Mouse (Mus musculus): Measurements from ENCODE around the gene Tdrd3. TPM values are rescaled to one million over a fixed set of nuclear protein-coding genes. Genes with fewer than 3 reads are reported as not detected.

Tdrd3 gene
- 14.8 and 19.4 TPM in 2 replicates for polyA plus RNA-seq (2012; ENCODE audit: insufficient read depth, insufficient read length, missing spikeins)

DNA sequence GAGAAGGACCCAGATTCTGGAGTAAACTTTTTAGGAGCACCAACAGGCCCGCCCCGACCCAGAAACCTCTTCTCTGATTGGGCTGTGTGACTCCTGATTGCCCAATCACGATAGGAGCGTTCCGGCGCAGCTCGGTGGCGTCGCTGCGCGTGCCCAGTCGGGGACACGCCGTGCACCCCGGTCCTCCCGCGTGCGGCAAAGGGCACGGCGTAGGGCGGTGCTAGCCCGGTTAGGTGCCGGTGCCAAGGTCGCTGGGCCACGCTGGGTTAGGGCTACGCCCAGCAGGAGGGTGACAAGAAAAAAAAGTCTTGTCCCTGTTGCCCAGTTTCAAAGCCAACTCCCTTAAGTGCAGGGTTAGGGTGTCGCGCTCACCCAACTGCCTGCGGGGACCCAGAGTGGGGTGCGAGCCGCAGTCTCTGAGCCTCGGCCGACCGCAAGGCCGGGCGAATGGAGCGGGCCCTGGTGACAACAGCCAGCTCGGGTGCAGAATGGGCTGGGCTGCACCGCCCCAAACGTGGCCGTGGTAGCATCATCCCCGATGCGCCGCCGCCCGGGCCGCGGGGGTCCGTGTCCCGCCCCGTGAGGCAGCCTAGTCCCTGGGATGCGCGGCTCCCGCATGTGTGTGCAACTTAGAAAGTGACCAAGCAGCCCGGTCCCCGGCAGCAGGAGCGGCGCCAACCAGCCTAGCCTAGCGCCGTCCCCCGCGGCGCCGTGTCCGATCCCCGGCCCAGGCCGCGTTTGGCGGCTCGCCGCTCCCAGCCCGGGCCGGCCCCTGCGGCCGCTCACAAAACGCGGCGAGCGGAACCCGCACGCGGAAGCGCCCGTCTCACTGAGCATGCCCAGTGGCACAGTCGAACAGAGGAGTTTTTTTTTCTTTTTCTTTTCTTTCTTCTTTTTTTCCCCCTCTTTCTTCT, at the start of gene Tdrd3:
Gene Tdrd3 (plus strand): TSS at position 832 of the 914 bp plus-strand sequence.
- H3K27ac ChIP-seq (ENCODE audit: insufficient read depth, low read depth, low read length), result peak within 1 kb of the TSS; percentile 89
- H3K4me1 ChIP-seq (ENCODE audit: control insufficient read depth, insufficient read depth, low read length), result peaks cover 11% of the 10 kb centered on the region
- TF ChIP-seq POLR2A (IDR thresholded peaks at IDR 0.05; ENCODE audit: borderline replicate concordance, low read depth, low read length) (no peak), CTCF (IDR thresholded peaks at IDR 0.05; ENCODE audit: low read depth, low read length) (no peak)
- H3K4me3 ChIP-seq (ENCODE audit: insufficient read depth, low read length), result peak within 1 kb of the TSS; percentile 91

DNA sequence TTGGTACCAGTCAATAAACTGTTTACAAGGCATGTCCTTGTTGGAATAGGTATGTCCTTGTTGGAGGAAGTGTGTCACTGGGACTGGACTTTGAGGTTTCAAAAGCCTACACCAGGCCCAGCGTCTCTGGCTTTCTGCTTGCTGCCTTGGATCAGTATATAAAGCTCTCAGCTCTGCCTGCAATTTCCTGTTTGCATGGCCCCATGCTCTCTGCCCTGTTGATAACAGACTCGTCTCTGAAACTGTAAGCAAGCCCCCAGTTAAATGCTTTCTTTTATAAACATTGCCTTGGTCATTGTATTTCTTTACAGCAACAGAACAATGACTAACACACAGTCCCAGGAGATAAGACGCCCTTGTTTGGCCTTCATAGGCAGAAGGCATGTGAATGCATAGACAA, 49.3 kb upstream of the Tdrd3 start:
- H3K4me1 ChIP-seq (ENCODE audit: control insufficient read depth, insufficient read depth, low read length), result no peaks in the 10 kb centered on the region
- H3K4me3 ChIP-seq (ENCODE audit: insufficient read depth, low read length), result no peak overlapping the region
- no peak for TF ChIP-seq POLR2A (IDR thresholded peaks at IDR 0.05; ENCODE audit: borderline replicate concordance, low read depth, low read length)
- no peak for TF ChIP-seq CTCF (IDR thresholded peaks at IDR 0.05; ENCODE audit: low read depth, low read length)
- no peak overlapping the region for H3K27ac ChIP-seq (ENCODE audit: insufficient read depth, low read depth, low read length)

DNA sequence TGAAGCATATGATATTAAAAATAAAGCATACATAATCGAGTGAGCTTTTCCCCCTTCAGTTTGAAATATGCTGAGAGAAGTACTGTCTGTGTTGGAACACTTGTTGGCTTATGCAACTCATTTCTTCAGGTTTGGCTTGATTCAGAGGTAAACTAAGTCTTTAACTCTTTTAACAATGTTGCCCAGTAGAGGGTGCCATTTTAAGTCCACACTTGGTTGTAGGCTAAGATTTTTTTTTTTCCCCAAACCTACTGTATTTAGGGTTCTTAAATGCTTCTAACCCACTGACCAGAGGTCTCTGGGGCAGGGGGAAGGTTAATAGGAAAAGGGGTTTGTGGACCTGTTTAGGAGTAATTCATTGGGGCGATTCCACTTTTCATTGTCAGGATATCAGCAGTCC, 33.4 kb upstream of the Tdrd3 start:
- Histone ChIP-seq H3K27ac (ENCODE audit: insufficient read depth, low read depth, low read length) (no peak overlapping the region), H3K4me3 (ENCODE audit: insufficient read depth, low read length) (no peak overlapping the region), H3K4me1 (ENCODE audit: control insufficient read depth, insufficient read depth, low read length) (no peaks in the 10 kb centered on the region)
- TF ChIP-seq CTCF (IDR thresholded peaks at IDR 0.05; ENCODE audit: low read depth, low read length), result no peak
- no peak for TF ChIP-seq POLR2A (IDR thresholded peaks at IDR 0.05; ENCODE audit: borderline replicate concordance, low read depth, low read length)

DNA sequence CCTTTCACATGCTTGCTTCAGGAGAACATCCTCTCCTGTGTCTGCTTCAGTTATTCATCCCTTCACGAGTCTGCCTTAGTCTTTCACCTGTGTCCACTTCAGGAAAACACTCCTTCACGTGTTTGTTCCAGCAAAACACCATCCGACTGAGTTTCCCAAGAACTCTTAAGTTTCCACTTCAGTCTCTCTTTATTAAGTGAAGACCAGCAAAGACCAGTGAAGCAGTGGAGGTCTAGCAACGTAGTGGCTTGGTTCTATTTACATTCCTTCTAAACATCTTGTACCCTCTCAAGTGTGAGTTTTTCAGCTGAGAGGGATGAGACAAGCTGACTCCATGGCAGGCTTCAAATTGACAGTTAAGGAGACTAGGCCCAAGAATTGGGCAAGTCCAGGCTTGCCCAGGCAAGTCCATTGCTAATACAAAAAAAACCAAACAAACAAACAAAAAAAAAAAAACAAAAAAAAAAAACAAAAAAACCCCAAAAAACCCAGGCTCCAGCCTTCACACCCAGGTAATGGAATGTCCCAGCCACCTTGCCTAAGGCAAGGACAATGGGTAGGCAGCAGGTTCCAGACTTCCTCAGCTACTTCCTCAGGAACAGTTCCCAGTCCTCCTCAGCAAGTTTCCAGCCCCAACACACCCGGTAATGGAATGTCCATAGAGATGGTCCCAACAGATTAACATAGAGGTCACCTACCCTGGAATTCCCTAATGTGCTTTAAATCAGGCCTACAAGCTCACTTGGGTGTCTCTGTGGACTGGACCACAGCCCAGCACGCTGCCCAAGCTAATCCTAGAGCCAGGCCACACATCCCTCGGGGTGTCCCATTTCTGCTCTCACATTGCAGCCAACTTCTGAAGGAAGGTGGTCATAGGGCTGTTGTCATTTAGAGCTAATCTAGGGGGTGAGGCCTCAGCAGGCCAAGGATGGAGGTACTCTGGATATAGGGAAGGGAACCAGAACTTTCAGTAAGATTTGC, 31.9 kb upstream of the Tdrd3 start:
- H3K4me3 ChIP-seq (ENCODE audit: insufficient read depth, low read length), result no peak overlapping the region
- H3K27ac ChIP-seq (ENCODE audit: insufficient read depth, low read depth, low read length), result no peak overlapping the region
- TF ChIP-seq POLR2A (IDR thresholded peaks at IDR 0.05; ENCODE audit: borderline replicate concordance, low read depth, low read length) (no peak), CTCF (IDR thresholded peaks at IDR 0.05; ENCODE audit: low read depth, low read length) (no peak)
- no peaks in the 10 kb centered on the region for H3K4me1 ChIP-seq (ENCODE audit: control insufficient read depth, insufficient read depth, low read length)

DNA sequence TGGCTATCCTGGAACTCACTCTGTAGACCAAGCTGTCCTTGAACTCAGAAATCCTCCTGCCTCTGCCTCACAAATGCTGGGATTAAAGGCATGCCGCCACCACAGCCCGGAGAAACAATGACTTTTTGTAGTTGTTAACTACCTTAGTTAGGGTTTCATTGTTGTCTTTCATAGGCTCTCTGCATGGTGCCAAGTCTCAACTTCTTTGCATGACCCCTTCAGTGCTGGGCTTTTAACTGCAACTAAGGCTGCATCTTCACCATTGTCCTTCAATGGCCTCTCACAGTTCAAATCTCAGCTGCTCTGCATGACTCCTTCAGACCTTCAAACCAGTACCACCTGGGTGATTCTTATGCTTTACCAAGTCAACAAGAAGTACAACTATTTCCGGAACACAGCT, 23.3 kb upstream of the Tdrd3 start:
- H3K27ac ChIP-seq (ENCODE audit: insufficient read depth, low read depth, low read length), result no peak overlapping the region
- TF ChIP-seq POLR2A (IDR thresholded peaks at IDR 0.05; ENCODE audit: borderline replicate concordance, low read depth, low read length) (no peak), CTCF (IDR thresholded peaks at IDR 0.05; ENCODE audit: low read depth, low read length) (no peak)
- no peaks in the 10 kb centered on the region for H3K4me1 ChIP-seq (ENCODE audit: control insufficient read depth, insufficient read depth, low read length)
- no peak overlapping the region for H3K4me3 ChIP-seq (ENCODE audit: insufficient read depth, low read length)

DNA sequence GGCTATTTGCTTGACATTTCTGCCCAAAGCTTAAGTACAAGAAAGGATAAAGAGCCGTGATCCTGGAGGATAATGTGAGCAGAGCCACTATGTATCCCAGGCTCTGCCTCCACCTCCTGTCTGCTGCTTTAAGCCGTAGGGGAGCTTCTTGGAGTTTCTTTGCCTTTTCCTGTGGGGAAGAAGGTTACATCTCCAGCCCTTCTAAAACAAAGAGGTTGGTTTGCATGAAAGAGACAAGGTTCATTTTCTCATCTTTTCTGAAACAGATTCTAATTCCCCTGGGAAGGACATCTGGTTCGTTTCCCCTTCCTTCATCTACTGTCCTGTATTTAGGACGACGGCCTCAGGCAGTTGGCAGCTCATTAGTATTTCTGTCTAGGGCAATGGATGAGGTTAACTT, 19.8 kb upstream of the Tdrd3 start:
- no peak overlapping the region for H3K27ac ChIP-seq (ENCODE audit: insufficient read depth, low read depth, low read length)
- TF ChIP-seq POLR2A (IDR thresholded peaks at IDR 0.05; ENCODE audit: borderline replicate concordance, low read depth, low read length) (no peak), CTCF (IDR thresholded peaks at IDR 0.05; ENCODE audit: low read depth, low read length) (no peak)
- no peak overlapping the region for H3K4me3 ChIP-seq (ENCODE audit: insufficient read depth, low read length)
- no peaks in the 10 kb centered on the region for H3K4me1 ChIP-seq (ENCODE audit: control insufficient read depth, insufficient read depth, low read length)

DNA sequence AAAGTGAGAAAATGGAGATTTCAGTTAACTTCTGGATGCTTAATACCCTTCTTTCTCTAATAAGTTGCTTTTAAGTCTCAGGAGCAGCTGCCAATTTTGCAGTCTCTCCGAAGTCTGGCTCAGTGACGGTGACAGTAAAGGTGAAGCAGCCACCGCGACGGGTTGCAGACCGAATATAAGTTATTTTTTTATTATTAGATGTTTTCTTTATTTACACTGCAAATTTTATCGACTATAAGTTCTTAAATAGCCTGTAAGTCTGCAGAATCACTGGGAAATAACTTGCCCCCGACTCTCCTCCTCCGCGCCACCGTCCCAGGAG, 992 bp upstream of the Tdrd3 start:
- 0 out of 2 replicates have a peak, but pooled peaks have one; percentile 71 for TF ChIP-seq POLR2A (IDR thresholded peaks at IDR 0.05; ENCODE audit: borderline replicate concordance, low read depth, low read length)
- TF ChIP-seq CTCF (IDR thresholded peaks at IDR 0.05; ENCODE audit: low read depth, low read length), result no peak
- Histone ChIP-seq H3K27ac (ENCODE audit: insufficient read depth, low read depth, low read length) (peak overlapping the region; percentile 11; the same call in 1 of the 2 replicates), H3K4me1 (ENCODE audit: control insufficient read depth, insufficient read depth, low read length) (peaks cover 11% of the 10 kb centered on the region), H3K4me3 (ENCODE audit: insufficient read depth, low read length) (peak overlapping the region; percentile 62)

DNA sequence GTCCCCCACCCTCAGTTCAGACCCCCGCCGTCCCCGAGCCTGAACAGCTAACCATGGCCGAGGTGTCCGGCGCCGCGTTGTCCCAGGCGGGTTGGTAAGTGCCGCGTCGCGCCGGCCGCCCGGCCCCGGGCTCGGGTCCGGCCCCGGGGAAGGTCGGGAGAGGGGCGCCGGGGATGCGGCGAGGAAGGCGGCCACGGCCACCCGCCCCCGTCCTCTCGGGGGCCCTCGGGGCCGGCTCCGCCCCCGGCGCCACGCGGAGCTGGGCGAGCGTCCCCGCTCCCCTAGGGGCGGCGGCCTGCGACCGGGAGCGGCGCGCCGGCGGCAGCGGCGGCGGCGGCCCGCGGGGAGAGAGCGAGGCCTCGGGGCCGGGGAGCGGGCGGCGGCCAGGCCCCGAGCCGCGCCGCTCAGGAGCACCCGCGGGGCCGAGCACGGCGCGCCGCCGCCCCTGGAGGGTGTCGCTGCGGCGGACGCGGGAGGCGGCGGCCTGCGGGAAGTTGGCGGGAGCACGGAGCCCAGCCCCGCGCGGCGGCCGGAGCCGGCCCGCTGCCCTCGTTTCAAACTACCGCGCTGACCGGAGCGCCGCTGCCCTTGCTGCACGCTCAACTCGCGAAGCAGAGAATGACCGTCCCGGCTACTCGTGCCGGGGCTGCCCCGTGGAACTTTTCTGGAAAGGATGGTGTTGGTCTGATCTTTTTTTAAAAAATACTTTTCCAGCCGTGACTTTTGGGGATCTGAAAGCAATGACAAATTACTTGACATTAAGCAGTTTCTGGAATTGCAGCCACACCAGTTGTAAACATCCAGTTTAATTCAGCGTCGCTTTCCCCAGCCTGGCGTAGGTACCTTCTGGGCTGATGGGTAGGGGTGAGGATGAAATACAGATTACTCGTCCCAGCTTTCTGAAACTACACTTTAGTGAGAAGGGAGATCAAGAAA, 584 bp downstream of the Tdrd3 start:
- Histone ChIP-seq H3K27ac (ENCODE audit: insufficient read depth, low read depth, low read length) (peak overlapping the region; percentile 89), H3K4me1 (ENCODE audit: control insufficient read depth, insufficient read depth, low read length) (peaks cover 11% of the 10 kb centered on the region), H3K4me3 (ENCODE audit: insufficient read depth, low read length) (peak overlapping the region; percentile 91)
- TF ChIP-seq POLR2A (IDR thresholded peaks at IDR 0.05; ENCODE audit: borderline replicate concordance, low read depth, low read length) (no peak; the same call in 1 of the 2 replicates), CTCF (IDR thresholded peaks at IDR 0.05; ENCODE audit: low read depth, low read length) (no peak)

DNA sequence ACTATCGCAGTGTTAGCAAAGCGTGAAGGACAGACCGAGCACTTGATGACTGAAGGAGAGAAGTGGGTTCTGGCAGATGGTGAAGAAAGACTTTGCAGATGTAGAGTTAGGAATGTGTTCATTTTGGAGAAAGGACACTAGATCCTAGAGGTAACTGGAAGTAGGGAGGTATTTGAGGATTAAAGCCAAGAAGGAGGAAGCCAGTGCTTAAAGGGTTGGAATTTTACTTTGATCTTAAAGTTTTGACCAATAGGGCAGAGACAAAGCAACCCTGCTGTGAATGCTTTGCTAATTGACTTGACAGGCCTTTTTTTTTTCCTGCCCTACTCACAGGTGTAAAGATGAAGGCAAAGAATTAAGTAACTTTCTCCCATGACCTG, 1.2 kb downstream of the Tdrd3 start:
- peak overlapping the region; percentile 91 for H3K4me3 ChIP-seq (ENCODE audit: insufficient read depth, low read length)
- no peak for TF ChIP-seq CTCF (IDR thresholded peaks at IDR 0.05; ENCODE audit: low read depth, low read length)
- no peak for TF ChIP-seq POLR2A (IDR thresholded peaks at IDR 0.05; ENCODE audit: borderline replicate concordance, low read depth, low read length)
- H3K4me1 ChIP-seq (ENCODE audit: control insufficient read depth, insufficient read depth, low read length), result peaks cover 15% of the 10 kb centered on the region

More for the DNA sequence above, 1.2 kb downstream of the Tdrd3 start:
- peak overlapping the region; percentile 89 for H3K27ac ChIP-seq (ENCODE audit: insufficient read depth, low read depth, low read length)
